Mouse (Mus musculus) forebrain, embryonic 14.5 days (tissue): ENCODE data around the gene Mgat5. TPM values are rescaled to one million over a fixed set of nuclear protein-coding genes. Genes with fewer than 3 reads are reported as not detected.
A peak's percentile ranks its signal among the peaks of the same experiment; 100 is the strongest.

Experiments used
- ATAC-seq: fragments of 200-750 bp; cut with Nextera tagmentation; 2 replicates; pipeline ENCODE4 v1.8.0; 2017; ENCODE audit warnings: mild to moderate bottlenecking, moderate library complexity
- DNase-seq: peaks from one replicate; pipeline ENCODE4 v3.0.0-alpha.2; 2015; ENCODE audit warnings: low spot score
- H3K27ac ChIP-seq: fragments of 300-500 bp; sonication (generic); 2 replicates; pipeline ENCODE4 v1.5.1; 2014; ENCODE audit warnings: low read depth, mild to moderate bottlenecking, control low read depth, low read length, moderate library complexity
- H3K27me3 ChIP-seq: fragments of 300-500 bp; sonication (generic); replicated peaks from 2 replicates; pipeline ENCODE4 v1.6.1; 2014; ENCODE audit warnings: low read length, control low read depth, mixed read lengths; ENCODE audit not compliant: control insufficient read depth, insufficient read depth
- H3K36me3 ChIP-seq: fragments of 300-500 bp; sonication (generic); 2 replicates; pipeline ENCODE4 v1.6.1; 2014; ENCODE audit warnings: low read length, control low read depth; ENCODE audit not compliant: control insufficient read depth, insufficient read depth
- H3K4me1 ChIP-seq: fragments of 300-500 bp; sonication (generic); 2 replicates; pipeline ENCODE4 v1.6.1; 2014; ENCODE audit warnings: antibody characterized with exemption, low read length, control low read depth; ENCODE audit not compliant: control insufficient read depth, insufficient read depth
- H3K4me2 ChIP-seq: fragments of 300-500 bp; sonication (generic); 2 replicates; pipeline ENCODE4 v1.6.1; 2014; ENCODE audit warnings: mild to moderate bottlenecking, control low read depth, low read length
- H3K4me3 ChIP-seq: fragments of 300-500 bp; sonication (generic); 2 replicates; pipeline ENCODE4 v1.5.1; 2014; ENCODE audit warnings: low read depth, low read length, control low read depth
- H3K9ac ChIP-seq: fragments of 300-500 bp; sonication (generic); 2 replicates; pipeline ENCODE4 v1.6.1; 2014; ENCODE audit warnings: mild to moderate bottlenecking, low read length, control low read depth, moderate library complexity
- H3K9me3 ChIP-seq: fragments of 300-500 bp; sonication (generic); replicated peaks from 2 replicates; pipeline ENCODE4 v1.6.1; 2016; ENCODE audit warnings: low read length, control low read depth, mixed read lengths; ENCODE audit not compliant: control insufficient read depth
- WGBS: fragments of 180-500 bp; shearing (Covaris S2); extraction: QIAGEN DNeasy Blood & Tissue Kit; methylation state at CpG from one replicate; pipeline ENCODE4 v1.1.7; 2014; 5-methylcytosine and 5-hydroxymethylcytosine counted together
- polyA plus RNA-seq: library from polyadenylated mRNA; unstranded; fragments of >200 nt; fragmentation: Nextera tagmentation; extraction: Ambion mirVana; gene quantifications from 2 replicates; pipeline ENCODE4 v1.2.1, GENCODE M21; 2014

The Mgat5 gene
- polyA plus RNA-seq, 1 experiment from 2014 or later: 11.4 TPM

DNA sequence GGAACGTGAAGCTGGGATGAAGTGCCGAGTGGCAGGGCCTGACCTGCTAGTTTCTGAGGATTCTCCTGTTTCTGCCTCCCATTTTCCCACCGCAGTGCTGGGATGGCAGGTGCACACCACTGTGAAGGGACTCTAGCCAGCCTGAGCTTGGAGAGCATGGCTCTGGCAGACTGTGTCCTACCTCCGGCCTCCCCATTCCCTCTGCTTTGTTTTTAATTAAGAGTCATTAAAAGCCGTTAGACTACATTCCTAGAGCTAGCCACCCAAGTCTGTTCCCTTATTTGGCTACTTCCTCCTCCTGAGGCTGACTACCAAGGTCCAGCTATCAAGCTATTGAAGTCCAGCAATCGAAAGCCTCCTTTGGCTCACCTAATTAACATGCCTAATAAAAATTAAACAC lies 56.2 kb downstream of the Mgat5 start:
- DNase-seq (no peak), ATAC-seq (no peak)
- Histone ChIP-seq H3K9ac (no peak overlapping the region), H3K4me3 (no peak overlapping the region), H3K27ac (no peak overlapping the region), H3K36me3 (no peaks in the 10 kb centered on the region), H3K9me3 (no peaks in the 10 kb centered on the region), H3K27me3 (no peaks in the 10 kb centered on the region), H3K4me1 (peaks cover 5% of the 10 kb centered on the region), H3K4me2 (no peak overlapping the region)
- 37% methylated on average over 6 of the region's 6 CpGs for WGBS

DNA sequence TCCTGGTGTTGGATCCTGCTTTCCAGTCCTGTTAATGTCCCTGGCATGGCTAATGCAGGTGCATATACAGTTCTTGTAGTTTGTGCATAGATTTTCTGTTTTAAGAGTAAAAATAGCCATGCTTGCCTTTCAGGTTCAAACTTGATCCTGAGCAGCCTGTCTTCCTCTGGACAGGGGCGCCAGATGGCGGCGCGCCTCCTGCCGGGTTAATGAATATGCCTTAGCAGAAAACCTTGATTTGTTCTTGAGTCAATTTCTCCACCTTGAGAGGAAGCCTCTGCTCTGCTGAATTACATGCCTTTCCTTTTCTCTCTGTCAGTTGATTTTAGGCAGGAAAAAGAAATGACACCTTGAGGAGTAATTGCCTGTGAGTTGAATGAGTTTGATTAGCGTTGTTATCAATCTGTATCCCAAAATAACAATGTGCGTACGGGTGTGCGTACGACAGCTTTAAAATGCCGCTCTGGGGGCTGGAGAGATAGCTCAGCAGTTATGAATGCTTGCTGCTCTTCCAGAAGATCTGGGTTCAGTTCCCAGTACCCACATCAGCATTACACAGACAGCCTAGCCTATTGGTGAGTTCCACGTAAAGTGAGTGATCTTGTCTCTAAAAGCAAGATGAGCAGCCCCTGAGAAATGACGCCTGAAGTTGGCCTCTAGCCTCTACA lies 57.5 kb downstream of the Mgat5 start:
- H3K4me3 ChIP-seq: no peak overlapping the region
- no peak overlapping the region for H3K9ac ChIP-seq
- H3K9me3 ChIP-seq: no peaks in the 10 kb centered on the region
- peaks cover 5% of the 10 kb centered on the region for H3K4me1 ChIP-seq
- H3K27me3 ChIP-seq: no peaks in the 10 kb centered on the region
- WGBS: 79% methylated on average over 13 of the region's 13 CpGs
- no peaks in the 10 kb centered on the region for H3K36me3 ChIP-seq
- H3K27ac ChIP-seq: no peak overlapping the region; the same call in 1 of the 2 replicates
- DNase-seq: peak; percentile 37
- no peak for ATAC-seq
- H3K4me2 ChIP-seq: no peak overlapping the region

DNA sequence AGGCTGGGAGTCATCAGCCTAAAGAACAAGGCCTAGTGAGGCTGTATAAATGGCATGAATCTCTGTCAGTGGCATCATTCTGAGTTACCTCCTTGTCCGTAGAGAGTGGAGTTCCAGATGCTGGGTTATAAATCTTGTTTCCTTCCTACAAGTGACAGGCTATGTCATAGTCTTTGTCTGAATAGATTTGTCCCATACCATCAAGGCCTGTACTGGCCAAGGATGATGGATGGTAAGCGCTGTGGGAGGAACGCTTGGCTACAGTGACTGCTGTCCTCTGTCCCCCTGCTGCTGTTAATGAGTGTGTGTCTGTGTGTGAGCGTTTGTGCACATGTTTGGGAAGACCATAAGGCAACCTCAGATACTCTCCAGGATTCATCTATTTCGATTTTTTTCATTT lies 63.2 kb downstream of the Mgat5 start:
- Histone ChIP-seq H3K36me3 (no peaks in the 10 kb centered on the region), H3K4me2 (no peak overlapping the region), H3K9me3 (no peaks in the 10 kb centered on the region), H3K27me3 (no peaks in the 10 kb centered on the region), H3K4me1 (no peaks in the 10 kb centered on the region), H3K4me3 (no peak overlapping the region), H3K27ac (no peak overlapping the region), H3K9ac (no peak overlapping the region)
- no peak for DNase-seq
- no peak for ATAC-seq
- 88% methylated on average over 5 of the region's 5 CpGs for WGBS

DNA sequence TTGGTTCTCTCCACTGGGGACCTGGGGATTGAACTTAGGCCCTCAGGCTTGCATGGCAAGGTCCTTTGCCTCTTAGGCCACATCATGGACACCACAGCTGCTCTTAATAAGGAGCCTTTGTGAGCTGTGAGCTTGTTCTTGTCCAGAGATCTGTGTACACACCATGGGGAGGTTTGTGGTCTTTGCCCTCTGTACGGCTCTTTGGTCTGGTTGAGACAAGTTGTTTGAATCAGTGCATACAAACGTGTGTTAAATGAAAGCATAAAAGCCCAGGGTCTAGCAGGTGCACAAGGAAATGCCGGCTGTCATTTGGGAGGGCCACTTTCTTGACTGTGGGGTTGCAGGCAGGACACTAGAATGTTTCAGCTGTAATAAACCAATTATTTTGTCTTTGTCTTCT lies 64.5 kb downstream of the Mgat5 start:
- Histone ChIP-seq H3K36me3 (peaks cover 6% of the 10 kb centered on the region; the same call in 1 of the 2 replicates), H3K4me1 (no peaks in the 10 kb centered on the region), H3K27me3 (no peaks in the 10 kb centered on the region), H3K9ac (no peak overlapping the region), H3K27ac (no peak overlapping the region), H3K4me2 (no peak overlapping the region), H3K9me3 (no peaks in the 10 kb centered on the region), H3K4me3 (no peak overlapping the region)
- 72% methylated on average over 3 of the region's 3 CpGs for WGBS
- DNase-seq (no peak), ATAC-seq (no peak)

DNA sequence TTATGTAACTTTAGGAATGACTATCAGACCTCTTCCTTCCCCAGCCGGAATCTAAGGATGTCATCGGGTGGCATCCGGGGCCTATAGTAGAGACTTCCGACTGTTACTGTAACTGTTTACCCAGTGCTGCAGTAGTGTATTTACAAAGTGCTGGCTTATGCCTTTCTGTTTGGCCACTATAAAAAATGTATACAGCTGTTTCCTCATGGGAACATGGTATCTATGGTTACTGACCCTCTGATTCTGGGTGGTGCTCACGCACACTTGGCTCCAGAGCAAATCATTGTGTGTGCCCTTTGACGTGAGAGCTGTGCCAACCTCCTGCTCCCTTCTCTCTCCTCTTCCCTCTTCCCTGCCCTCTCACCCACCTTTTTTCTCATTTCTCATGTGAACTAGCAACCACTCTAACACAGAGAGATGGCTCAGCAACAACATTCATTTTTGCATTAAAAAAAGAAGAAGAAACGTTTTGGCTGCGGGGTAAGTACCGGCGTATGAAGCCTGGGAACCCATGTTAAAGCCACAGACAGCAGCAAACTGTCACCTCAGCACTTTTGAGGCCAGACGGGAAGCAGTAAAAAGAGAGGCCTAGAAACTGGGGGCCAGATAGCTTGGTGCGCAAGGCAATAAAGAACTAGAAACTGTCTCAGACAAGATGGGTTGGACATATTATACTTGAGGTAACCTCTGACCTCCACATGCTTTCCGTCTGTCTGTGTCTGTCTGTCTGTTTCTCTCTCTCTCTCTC lies 65.6 kb downstream of the Mgat5 start:
- H3K36me3 ChIP-seq: peaks cover 6% of the 10 kb centered on the region; the same call in 1 of the 2 replicates
- no peak overlapping the region for H3K4me3 ChIP-seq
- no peak overlapping the region for H3K27ac ChIP-seq
- H3K4me1 ChIP-seq: no peaks in the 10 kb centered on the region
- 83% methylated on average over 13 of the region's 13 CpGs for WGBS
- ATAC-seq (no peak), DNase-seq (no peak)
- H3K9me3 ChIP-seq: no peaks in the 10 kb centered on the region
- no peak overlapping the region for H3K4me2 ChIP-seq
- H3K9ac ChIP-seq: no peak overlapping the region
- no peaks in the 10 kb centered on the region for H3K27me3 ChIP-seq

DNA sequence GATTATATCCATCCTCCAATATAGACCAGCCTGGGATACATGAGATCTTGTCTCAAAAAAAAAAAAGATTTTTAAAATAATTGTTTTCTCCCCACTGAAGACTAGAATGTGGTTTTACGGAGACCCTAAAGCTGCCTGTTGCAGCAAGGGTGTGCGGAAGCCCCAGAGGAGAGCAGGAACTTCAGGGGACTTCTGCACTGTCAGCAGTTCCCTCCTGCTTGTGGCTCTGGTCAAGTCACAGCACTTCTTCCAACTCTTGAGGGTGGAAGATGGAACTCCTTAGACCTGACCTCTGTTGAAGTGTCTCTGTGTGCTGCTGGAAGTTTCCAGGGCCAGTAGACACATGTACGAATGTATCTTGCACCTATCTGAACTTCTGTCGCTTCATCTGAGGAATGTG lies 66.3 kb downstream of the Mgat5 start:
- Histone ChIP-seq H3K4me2 (no peak overlapping the region), H3K36me3 (peaks cover 6% of the 10 kb centered on the region; the same call in 1 of the 2 replicates), H3K27ac (no peak overlapping the region), H3K27me3 (no peaks in the 10 kb centered on the region), H3K9ac (no peak overlapping the region), H3K4me1 (no peaks in the 10 kb centered on the region), H3K9me3 (no peaks in the 10 kb centered on the region), H3K4me3 (no peak overlapping the region)
- DNase-seq (no peak), ATAC-seq (no peak)
- 95% methylated on average over 4 of the region's 4 CpGs for WGBS

DNA sequence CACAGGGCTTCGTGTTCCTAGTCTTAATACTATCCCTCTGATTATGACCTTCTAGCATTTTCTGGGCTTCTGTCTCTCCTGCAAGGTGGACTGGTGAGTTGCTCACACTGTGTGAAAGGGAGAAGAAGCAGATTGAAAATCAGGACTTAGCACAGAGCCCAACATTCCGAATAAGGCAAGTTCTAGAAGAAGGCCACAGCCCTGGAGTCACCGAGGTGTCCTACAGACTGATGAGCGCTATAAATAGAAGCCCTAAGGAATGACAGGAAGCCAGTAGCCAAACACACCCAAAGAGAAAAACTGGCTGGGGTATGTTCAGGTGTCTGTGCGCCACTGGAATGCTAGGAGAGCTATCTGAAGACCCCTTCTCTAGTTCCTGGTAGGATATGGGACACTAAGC lies 68.5 kb downstream of the Mgat5 start:
- Histone ChIP-seq H3K27ac (no peak overlapping the region), H3K9me3 (no peaks in the 10 kb centered on the region), H3K4me3 (no peak overlapping the region), H3K4me2 (no peak overlapping the region), H3K36me3 (peaks cover 6% of the 10 kb centered on the region; the same call in 1 of the 2 replicates), H3K9ac (no peak overlapping the region), H3K4me1 (no peaks in the 10 kb centered on the region), H3K27me3 (no peaks in the 10 kb centered on the region)
- DNase-seq (no peak), ATAC-seq (no peak)
- 92% methylated on average over 5 of the region's 5 CpGs for WGBS

DNA sequence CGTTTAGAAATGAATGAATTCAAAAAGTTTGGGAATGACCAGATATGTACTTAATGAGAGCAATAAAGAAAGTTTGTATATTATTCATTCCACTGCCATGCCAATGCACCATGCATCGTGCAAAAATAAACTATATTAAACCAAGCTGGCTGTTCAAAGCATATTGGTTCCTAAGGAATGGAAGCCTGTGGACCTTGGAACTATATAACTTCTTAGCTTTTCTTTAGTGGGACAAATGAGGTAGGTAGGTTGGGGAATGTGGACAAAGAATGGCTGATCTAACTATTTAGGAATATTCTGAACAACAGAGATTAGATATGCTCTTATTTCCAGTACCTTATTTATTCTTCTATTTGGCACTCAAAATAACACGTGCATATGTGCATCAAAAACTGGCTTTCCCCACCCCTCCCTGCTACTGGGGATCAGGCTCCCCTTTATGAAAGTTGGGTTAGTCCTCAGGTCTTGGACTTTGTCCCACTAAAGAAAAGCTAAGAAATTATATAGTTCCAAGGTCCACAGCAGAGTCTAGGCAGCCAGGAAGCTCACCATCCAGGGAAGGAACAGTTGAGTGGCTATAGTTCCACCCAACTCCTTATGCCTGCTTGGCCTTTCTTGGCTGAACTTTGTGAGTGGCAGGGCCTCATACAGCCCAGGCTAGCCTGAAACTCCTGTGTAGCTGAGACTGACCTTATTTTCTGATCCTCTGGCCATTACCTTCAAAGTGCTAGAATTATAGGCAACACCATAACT lies 70.9 kb downstream of the Mgat5 start:
- Histone ChIP-seq H3K4me1 (no peaks in the 10 kb centered on the region), H3K27ac (no peak overlapping the region), H3K4me2 (no peak overlapping the region), H3K36me3 (peaks cover 6% of the 10 kb centered on the region; the same call in 1 of the 2 replicates), H3K27me3 (no peaks in the 10 kb centered on the region), H3K9ac (no peak overlapping the region), H3K4me3 (no peak overlapping the region), H3K9me3 (no peaks in the 10 kb centered on the region)
- ATAC-seq (no peak), DNase-seq (no peak)
- WGBS: 92% methylated on average over 3 of the region's 3 CpGs
